20 mouse cellular contexts compared by ENCODE assay signal in genomic region chr3:80422646-80423045, GRCm38 (mm10).
DNase-seq lines count a peak whose midpoint lies in the region; ATAC-seq and TF ChIP-seq lines count a peak whose summit lies in the region.
"Had no signal": no experiment of that assay in that cellular context is flagged by ENCODE, and none has a peak within 500 bp of the region (broad histone marks: within the 10 kb centered on the region; RNA-seq: fewer than 3 reads in every experiment).

No protein-coding gene starts in this region.

- H3K27me3 ChIP-seq in hindbrain, embryonic 16.5 days (replicated peaks; ENCODE audit: control insufficient read depth, insufficient read depth, low read length), result no peaks in the 10 kb centered on the region
- H3K27me3 ChIP-seq in hindbrain, embryonic 13.5 days, result no peaks in the 10 kb centered on the region
- H3K27me3 ChIP-seq in midbrain, postnatal 0 days (ENCODE audit: insufficient read depth, low read length), result no peaks in the 10 kb centered on the region
- H3K27me3 ChIP-seq in midbrain, embryonic 13.5 days, result no peaks in the 10 kb centered on the region
- no peaks in the 10 kb centered on the region for H3K27me3 ChIP-seq in kidney, embryonic 15.5 days
- H3K27me3 ChIP-seq: liver, embryonic 13.5 days had no signal

- WGBS in hindbrain, embryonic 16.5 days, result 68% methylated on average over 4 of the region's 4 CpGs
- whole genome bisulfite sequencing in hindbrain, embryonic 13.5 days, result 71% methylated on average over 4 of the region's 4 CpGs
- 74% methylated on average over 4 of the region's 4 CpGs for WGBS in midbrain, postnatal 0 days
- 79% methylated on average over 4 of the region's 4 CpGs for WGBS in midbrain, embryonic 13.5 days
- WGBS in kidney, embryonic 15.5 days, result 65% methylated on average over 4 of the region's 4 CpGs

- no peak for TF ChIP-seq POLR2A in cortical plate, adult 2 months (IDR thresholded peaks at IDR 0.05; ENCODE audit: extremely low read depth, insufficient read depth, low read length)

- no peak overlapping the region for H3K4me3 ChIP-seq in hindbrain, embryonic 16.5 days (ENCODE audit: low read length)
- no peak overlapping the region for H3K4me3 ChIP-seq in hindbrain, embryonic 13.5 days
- H3K4me3 ChIP-seq in midbrain, postnatal 0 days (ENCODE audit: low read depth, low read length), result no peak overlapping the region
- no peak overlapping the region for H3K4me3 ChIP-seq in midbrain, embryonic 13.5 days (replicated peaks)
- no peak overlapping the region for H3K4me3 ChIP-seq in cortical plate, adult 2 months (ENCODE audit: insufficient read depth, low read length)
- H3K4me3 ChIP-seq in kidney, embryonic 15.5 days (replicated peaks), result no peak overlapping the region
- H3K4me3 ChIP-seq: forebrain, embryonic 10.5 days; gastrocnemius, adult 2 months; liver, embryonic 13.5 days had no signal

- no peaks in the 10 kb centered on the region for H3K4me1 ChIP-seq in hindbrain, embryonic 16.5 days (ENCODE audit: control insufficient read depth, insufficient read depth, low read depth, low read length)
- H3K4me1 ChIP-seq in hindbrain, embryonic 13.5 days (replicated peaks), result no peaks in the 10 kb centered on the region
- no peaks in the 10 kb centered on the region for H3K4me1 ChIP-seq in midbrain, postnatal 0 days (ENCODE audit: insufficient read depth, low read length)
- no peaks in the 10 kb centered on the region for H3K4me1 ChIP-seq in midbrain, embryonic 13.5 days (replicated peaks)
- peaks cover 6% of the 10 kb centered on the region for H3K4me1 ChIP-seq in cortical plate, adult 2 months (ENCODE audit: control insufficient read depth, insufficient read depth, low read length)
- H3K4me1 ChIP-seq in kidney, embryonic 15.5 days, result no peaks in the 10 kb centered on the region
- H3K4me1 ChIP-seq: forebrain, embryonic 10.5 days; liver, embryonic 13.5 days had no signal

- DNase-seq in midbrain, postnatal 0 days (ENCODE audit: low spot score), result peak; percentile 31
- DNase-seq in cerebellum, adult 9-11 months, result peak; percentile 2
- no peak for DNase-seq in thymus, postnatal 36 days
- DNase-seq: adrenal gland, adult 2 months; gastrocnemius, adult 2 months; kidney, adult 11 months; kidney, postnatal 4 days; liver, embryonic 13.5 days; lung, adult 2 months; lung, postnatal 14 days; thymus, adult 18-20 months had no signal

- H3K27ac ChIP-seq in hindbrain, embryonic 16.5 days (ENCODE audit: low read depth, low read length), result no peak overlapping the region
- H3K27ac ChIP-seq in hindbrain, embryonic 13.5 days, result no peak overlapping the region
- H3K27ac ChIP-seq in midbrain, postnatal 0 days (ENCODE audit: low read depth, low read length), result no peak overlapping the region
- H3K27ac ChIP-seq in midbrain, embryonic 13.5 days, result no peak overlapping the region
- peak overlapping the region; percentile 97 for H3K27ac ChIP-seq in cortical plate, adult 2 months (ENCODE audit: insufficient read depth, low read length)
- no peak overlapping the region for H3K27ac ChIP-seq in kidney, embryonic 15.5 days
- H3K27ac ChIP-seq: forebrain, embryonic 10.5 days; gastrocnemius, adult 2 months; liver, embryonic 13.5 days had no signal

- H3K9me3 ChIP-seq in hindbrain, embryonic 16.5 days (ENCODE audit: control insufficient read depth, low read length), result no peaks in the 10 kb centered on the region
- no peaks in the 10 kb centered on the region for H3K9me3 ChIP-seq in hindbrain, embryonic 13.5 days
- H3K9me3 ChIP-seq in midbrain, postnatal 0 days (ENCODE audit: low read length), result no peaks in the 10 kb centered on the region
- no peaks in the 10 kb centered on the region for H3K9me3 ChIP-seq in midbrain, embryonic 13.5 days
- H3K9me3 ChIP-seq in kidney, embryonic 15.5 days (replicated peaks), result no peaks in the 10 kb centered on the region
- H3K9me3 ChIP-seq: forebrain, embryonic 10.5 days; liver, embryonic 13.5 days had no signal

- no peak overlapping the region for H3K4me2 ChIP-seq in hindbrain, embryonic 16.5 days (ENCODE audit: low read length)
- H3K4me2 ChIP-seq in hindbrain, embryonic 13.5 days, result no peak overlapping the region
- H3K4me2 ChIP-seq in midbrain, postnatal 0 days (ENCODE audit: low read depth, low read length, poor library complexity, severe bottlenecking), result no peak overlapping the region
- no peak overlapping the region for H3K4me2 ChIP-seq in midbrain, embryonic 13.5 days (replicated peaks)
- H3K4me2 ChIP-seq in kidney, embryonic 15.5 days, result no peak overlapping the region
- H3K4me2 ChIP-seq: heart, embryonic 11.5 days; liver, embryonic 13.5 days; midbrain, embryonic 11.5 days had no signal

- no peaks in the 10 kb centered on the region for H3K36me3 ChIP-seq in hindbrain, embryonic 16.5 days (ENCODE audit: control insufficient read depth, insufficient read depth, low read length)
- H3K36me3 ChIP-seq in hindbrain, embryonic 13.5 days, result no peaks in the 10 kb centered on the region
- H3K36me3 ChIP-seq in midbrain, postnatal 0 days (ENCODE audit: insufficient read depth, low read length), result no peaks in the 10 kb centered on the region
- H3K36me3 ChIP-seq in midbrain, embryonic 13.5 days, result no peaks in the 10 kb centered on the region
- no peaks in the 10 kb centered on the region for H3K36me3 ChIP-seq in kidney, embryonic 15.5 days
- H3K36me3 ChIP-seq: forebrain, embryonic 10.5 days; liver, embryonic 13.5 days had no signal

- H3K9ac ChIP-seq in hindbrain, embryonic 16.5 days (ENCODE audit: low read depth, low read length), result no peak overlapping the region
- H3K9ac ChIP-seq in hindbrain, embryonic 13.5 days, result no peak overlapping the region
- no peak overlapping the region for H3K9ac ChIP-seq in midbrain, postnatal 0 days (replicated peaks; ENCODE audit: low read length, poor library complexity, severe bottlenecking)
- no peak overlapping the region for H3K9ac ChIP-seq in midbrain, embryonic 13.5 days (replicated peaks)
- H3K9ac ChIP-seq in kidney, embryonic 15.5 days, result no peak overlapping the region
- H3K9ac ChIP-seq: liver, embryonic 13.5 days had no signal

- TF ChIP-seq CTCF in midbrain, postnatal 0 days (IDR thresholded peaks at IDR 0.05), result no peak
- no peak for TF ChIP-seq CTCF in cortical plate, adult 2 months (IDR thresholded peaks at IDR 0.05; ENCODE audit: extremely low read depth, insufficient read depth, low read length)

- peak; percentile 63; the same call in 1 of the 2 replicates for ATAC-seq in hindbrain, embryonic 16.5 days
- no peak for ATAC-seq in hindbrain, embryonic 13.5 days (ENCODE audit: low FRiP score)
- ATAC-seq in midbrain, postnatal 0 days (ENCODE audit: low FRiP score), result no peak
- no peak for ATAC-seq in midbrain, embryonic 13.5 days
- no peak for ATAC-seq in kidney, embryonic 15.5 days (replicated peaks; ENCODE audit: low FRiP score)
- ATAC-seq: forebrain, embryonic 16.5 days had no signal

Comparison
In these comparisons a context has a peak if more than half of its experiments do, and no peak if none do; other contexts are left out.
1. DNase-seq: peak in midbrain, postnatal 0 days (single experiment) and cerebellum, adult 9-11 months (single experiment); none in thymus, postnatal 36 days (0 of 2).